ENCODE assay signal across 8 mouse cellular contexts in the genomic region with DNA sequence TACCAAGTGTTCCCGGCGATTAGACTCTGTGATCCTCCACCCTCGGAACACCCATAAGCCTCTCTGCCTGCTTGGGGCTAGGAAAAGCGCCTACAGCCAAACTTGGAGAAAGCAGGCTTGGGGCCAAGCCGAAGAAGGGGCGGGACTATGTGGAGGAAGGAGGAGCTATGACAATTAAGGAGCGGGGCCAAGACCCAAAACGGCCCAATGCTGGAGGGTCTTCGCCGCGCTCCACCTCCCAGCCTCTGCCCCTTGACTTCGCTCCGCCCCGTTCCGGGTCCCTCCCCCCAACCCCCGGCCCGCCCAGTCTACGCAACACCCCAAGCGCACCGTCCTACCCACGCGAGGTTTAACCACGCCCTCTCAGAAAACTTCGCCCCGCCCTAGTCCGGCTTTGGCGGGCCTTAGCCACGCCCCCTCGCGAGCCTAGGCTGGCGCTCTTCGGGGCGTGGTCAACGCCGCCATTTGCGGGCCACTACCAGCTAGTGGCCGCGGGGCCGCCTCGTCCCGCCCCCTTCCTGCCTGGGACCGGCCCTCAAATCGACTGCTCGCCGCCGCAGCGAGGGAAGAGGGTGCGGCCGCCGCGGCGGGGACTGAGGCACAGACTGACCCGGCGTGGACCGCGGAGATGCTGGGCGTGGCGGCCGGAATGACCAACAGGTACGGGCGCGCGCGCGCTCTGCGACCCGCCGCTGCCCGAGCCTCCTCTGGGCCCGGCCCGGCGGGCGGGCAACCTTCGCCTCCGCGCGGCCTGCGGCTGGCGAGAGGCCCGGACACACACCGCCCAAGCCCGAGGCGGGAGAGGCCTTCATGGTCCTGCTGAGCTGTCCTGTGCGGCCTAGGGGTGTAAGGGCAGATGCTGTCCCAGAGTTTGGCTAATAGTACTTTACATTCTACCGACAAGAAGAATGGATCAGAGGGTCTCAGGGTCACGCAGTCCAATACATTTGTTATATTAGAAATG. TPM values are rescaled to one million over a fixed set of nuclear protein-coding genes. Genes with fewer than 3 reads are reported as not detected.
DNase-seq lines count a peak whose midpoint lies in the region; ATAC-seq lines count a peak whose summit lies in the region.

A gene (plus strand): TSS at position 439 of the 964 bp plus-strand sequence.

- peak within 1 kb of the TSS; percentile 63 for H3K4me2 ChIP-seq in hindbrain, embryonic 15.5 days

- no peaks in the 10 kb centered on the region for H3K9me3 ChIP-seq in hindbrain, embryonic 15.5 days

- H3K9ac ChIP-seq in hindbrain, embryonic 15.5 days = peak within 1 kb of the TSS; percentile 86

- H3K36me3 ChIP-seq in hindbrain, embryonic 15.5 days = no peaks in the 10 kb centered on the region

- H3K4me3 ChIP-seq in hindbrain, embryonic 15.5 days = peak within 1 kb of the TSS; percentile 99

- peak within 1 kb of the TSS; percentile 88 for H3K27ac ChIP-seq in hindbrain, embryonic 15.5 days (replicated peaks)

- peak; percentile 98 for ATAC-seq in hindbrain, embryonic 15.5 days (ENCODE audit: low FRiP score, low read depth)

- no peaks in the 10 kb centered on the region for H3K27me3 ChIP-seq in hindbrain, embryonic 15.5 days

- peak; percentile 95 for DNase-seq in T-cell, adult 2 months (ENCODE audit: low spot score)
- DNase-seq in cerebellum, postnatal 36 days = peak; percentile 96 to 97
- peak; percentile 90 to 95 for DNase-seq in frontal cortex, postnatal 36 days (ENCODE audit: low spot score in 2 of 2)
- DNase-seq in left cerebral cortex, adult 11 months (ENCODE audit: low spot score) = peak; percentile 96
- peak; percentile 99 for DNase-seq in lung, postnatal 4 days
- peak; percentile 99 for DNase-seq in retina, postnatal 7 days (ENCODE audit: low read depth, low spot score)
- DNase-seq in urinary bladder, adult 2 months (ENCODE audit: low spot score) = peak; percentile 96

- 0% methylated on average over 77 of the region's 86 CpGs for WGBS in hindbrain, embryonic 15.5 days

- H3K4me1 ChIP-seq in hindbrain, embryonic 15.5 days (replicated peaks) = peaks cover 33% of the 10 kb centered on the region

RNA-seq across cellular contexts. Expression of the gene that starts here (rescaled TPM):
- polyA plus RNA-seq in hindbrain, embryonic 15.5 days (2015; fragmentation: Nextera tagmentation; extraction: Ambion mirVana) = 55.9 and 59.2 TPM in 2 replicates
- polyA plus RNA-seq in urinary bladder, adult 2 months (2012; rRNA removed) = 52.0 and 56.9 TPM in 2 replicates

Comparison
In these comparisons a context has a peak if more than half of its experiments do, and no peak if none do; other contexts are left out.
1. Peak in every context shown above with its lines: DNase-seq, ATAC-seq, H3K4me3 ChIP-seq and H3K27ac ChIP-seq.